8 mouse cellular contexts compared by ENCODE assay signal in the genomic region with DNA sequence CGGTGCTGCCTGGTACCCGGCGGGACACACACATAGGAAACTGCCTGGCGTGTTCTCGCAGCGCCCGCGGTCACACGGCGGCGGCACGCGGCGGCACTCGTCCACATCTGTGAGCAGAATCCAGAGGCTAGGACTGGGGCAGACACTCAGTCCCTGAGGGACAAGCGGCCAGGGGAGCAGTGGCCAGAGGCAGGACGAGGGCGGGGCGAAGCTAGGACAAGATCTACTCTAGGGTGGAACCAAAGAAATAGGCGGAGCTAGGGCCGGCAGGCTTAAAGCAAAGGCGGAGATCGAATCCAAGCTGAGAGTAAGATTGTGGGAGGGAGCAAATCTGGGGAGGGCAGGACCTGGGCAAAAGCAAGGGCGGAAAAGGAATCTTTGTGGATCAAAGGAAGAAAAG. TPM values are rescaled to one million over a fixed set of nuclear protein-coding genes. Genes with fewer than 3 reads are reported as not detected.
DNase-seq lines count a peak whose midpoint lies in the region; ATAC-seq and TF ChIP-seq lines count a peak whose summit lies in the region.

No protein-coding gene starts in this region.

- intact Hi-C loops in gastrocnemius, adult 2 months (cut with DNase I) = no loop called here

- H3K4me2 ChIP-seq in hindbrain, embryonic 14.5 days (replicated peaks) = peak overlapping the region; percentile 44
- peak overlapping the region; percentile 49 for H3K4me2 ChIP-seq in limb, embryonic 15.5 days
- peak overlapping the region; percentile 43 for H3K4me2 ChIP-seq in midbrain, embryonic 16.5 days (ENCODE audit: low read length)

- no peaks in the 10 kb centered on the region for H3K36me3 ChIP-seq in hindbrain, embryonic 14.5 days (replicated peaks; ENCODE audit: control insufficient read depth, insufficient read depth)
- peaks cover 22% of the 10 kb centered on the region for H3K36me3 ChIP-seq in limb, embryonic 15.5 days
- H3K36me3 ChIP-seq in midbrain, embryonic 16.5 days (ENCODE audit: control insufficient read depth, insufficient read depth, low read length) = peaks cover 2% of the 10 kb centered on the region; the same call in 1 of the 2 replicates

- WGBS in hindbrain, embryonic 14.5 days = 2% methylated on average over 24 of the region's 24 CpGs
- WGBS in limb, embryonic 15.5 days = 8% methylated on average over 24 of the region's 24 CpGs
- 4% methylated on average over 24 of the region's 24 CpGs for WGBS in midbrain, embryonic 16.5 days

- H3K27ac ChIP-seq in gastrocnemius, adult 2 months = peak overlapping the region; percentile 82
- H3K27ac ChIP-seq in hindbrain, embryonic 14.5 days = no peak overlapping the region
- H3K27ac ChIP-seq in limb, embryonic 15.5 days = no peak overlapping the region
- H3K27ac ChIP-seq in midbrain, embryonic 16.5 days (ENCODE audit: low read length) = no peak overlapping the region

- ATAC-seq in hindbrain, embryonic 14.5 days (ENCODE audit: low FRiP score) = peak; percentile 21; the same call in 1 of the 2 replicates
- ATAC-seq in limb, embryonic 15.5 days (ENCODE audit: insufficient number of reproducible peaks, low FRiP score, low TSS enrichment, low read depth) = no peak
- ATAC-seq in midbrain, embryonic 16.5 days = 0 out of 2 replicates have a peak, but pooled peaks have one; percentile 30

- peak; percentile 62 to 73 for DNase-seq in urinary bladder, adult 18-20 months (ENCODE audit: low spot score in 2 of 2)
- no peak for DNase-seq in urinary bladder, postnatal 10 days (ENCODE audit: low spot score)
- DNase-seq in gastrocnemius, adult 2 months = peak; percentile 92
- no peak for DNase-seq in hindbrain, embryonic 14.5 days (ENCODE audit: low spot score)
- no peak for DNase-seq in right cerebral cortex, postnatal 25 days
- DNase-seq in thymus, postnatal 25 days = no peak

- H3K9ac ChIP-seq in hindbrain, embryonic 14.5 days = 0 out of 2 replicates have a peak overlapping the region, but pooled peaks have one; percentile 44
- peak overlapping the region; percentile 21; the same call in 1 of the 2 replicates for H3K9ac ChIP-seq in limb, embryonic 15.5 days
- peak overlapping the region; percentile 39; the same call in 1 of the 2 replicates for H3K9ac ChIP-seq in midbrain, embryonic 16.5 days (ENCODE audit: low read depth, low read length)

- peaks cover 77% of the 10 kb centered on the region for H3K27me3 ChIP-seq in hindbrain, embryonic 14.5 days (ENCODE audit: control insufficient read depth, insufficient read depth, low read length)
- peaks cover 64% of the 10 kb centered on the region for H3K27me3 ChIP-seq in limb, embryonic 15.5 days
- H3K27me3 ChIP-seq in midbrain, embryonic 16.5 days (ENCODE audit: control insufficient read depth, insufficient read depth, low read depth, low read length) = peaks cover 55% of the 10 kb centered on the region

- no peaks in the 10 kb centered on the region for H3K9me3 ChIP-seq in hindbrain, embryonic 14.5 days (ENCODE audit: control insufficient read depth, low read length)
- no peaks in the 10 kb centered on the region for H3K9me3 ChIP-seq in limb, embryonic 15.5 days
- H3K9me3 ChIP-seq in midbrain, embryonic 16.5 days (replicated peaks; ENCODE audit: control insufficient read depth, low read length, poor library complexity, severe bottlenecking) = no peaks in the 10 kb centered on the region

- H3K4me3 ChIP-seq in gastrocnemius, adult 2 months = peak overlapping the region; percentile 66
- peak overlapping the region; percentile 17; the same call in 1 of the 2 replicates for H3K4me3 ChIP-seq in hindbrain, embryonic 14.5 days (replicated peaks; ENCODE audit: low read length)
- peak overlapping the region; percentile 27 for H3K4me3 ChIP-seq in limb, embryonic 15.5 days
- H3K4me3 ChIP-seq in midbrain, embryonic 16.5 days (ENCODE audit: low read depth, low read length) = peak overlapping the region; percentile 21

- H3K4me1 ChIP-seq in hindbrain, embryonic 14.5 days (replicated peaks; ENCODE audit: control insufficient read depth, insufficient read depth, low read length) = 0 out of 2 replicates have a peak, but pooled peaks cover 3% of the 10 kb centered on the region
- H3K4me1 ChIP-seq in limb, embryonic 15.5 days = peaks cover 35% of the 10 kb centered on the region
- peaks cover 19% of the 10 kb centered on the region for H3K4me1 ChIP-seq in midbrain, embryonic 16.5 days (ENCODE audit: control insufficient read depth, insufficient read depth, low read length)

- no peak for TF ChIP-seq CTCF in gastrocnemius, adult 2 months (IDR thresholded peaks at IDR 0.05)

RNA-seq across cellular contexts. Expression of a gene that starts 11.8 kb away (rescaled TPM):
- 10 to 100 TPM; 48.0 to 81.2 TPM for total RNA-seq in gastrocnemius, adult 2 months (2021)
- 10.4 TPM in 2 replicates for polyA plus RNA-seq in hindbrain, embryonic 14.5 days (2014; fragmentation: Nextera tagmentation; extraction: Ambion mirVana)
- 66.0 and 74.2 TPM in 2 replicates for polyA plus RNA-seq in limb, embryonic 15.5 days (2015; fragmentation: Nextera tagmentation; extraction: Ambion mirVana)
- 14.1 and 14.3 TPM in 2 replicates for polyA plus RNA-seq in midbrain, embryonic 16.5 days (2015; fragmentation: Nextera tagmentation; extraction: Ambion mirVana)

RNA-seq across cellular contexts. Expression of a gene that starts 30.1 kb away (rescaled TPM):
- total RNA-seq in gastrocnemius, adult 2 months (2021) = 1 to 10 TPM; 2.3 to 2.8 TPM
- 30.6 and 34.6 TPM in 2 replicates for polyA plus RNA-seq in hindbrain, embryonic 14.5 days (2014; fragmentation: Nextera tagmentation; extraction: Ambion mirVana)
- polyA plus RNA-seq in limb, embryonic 15.5 days (2015; fragmentation: Nextera tagmentation; extraction: Ambion mirVana) = 33.6 and 36.4 TPM in 2 replicates
- polyA plus RNA-seq in midbrain, embryonic 16.5 days (2015; fragmentation: Nextera tagmentation; extraction: Ambion mirVana) = 47.4 and 55.1 TPM in 2 replicates

RNA-seq across cellular contexts. Expression of a gene that starts 31.5 kb away (rescaled TPM):
- total RNA-seq in gastrocnemius, adult 2 months (2021) = not detected
- polyA plus RNA-seq in hindbrain, embryonic 14.5 days (2014; fragmentation: Nextera tagmentation; extraction: Ambion mirVana) = not detected in 2 replicates
- 0.31 and 0.67 TPM in 2 replicates for polyA plus RNA-seq in limb, embryonic 15.5 days (2015; fragmentation: Nextera tagmentation; extraction: Ambion mirVana)
- not detected in 2 replicates for polyA plus RNA-seq in midbrain, embryonic 16.5 days (2015; fragmentation: Nextera tagmentation; extraction: Ambion mirVana)

Comparison
In these comparisons a context has a peak if more than half of its experiments do, and no peak if none do; other contexts are left out.
1. DNase-seq: peak in urinary bladder, adult 18-20 months (2 of 2) and gastrocnemius, adult 2 months (single experiment); none in urinary bladder, postnatal 10 days (single experiment), hindbrain, embryonic 14.5 days (single experiment), right cerebral cortex, postnatal 25 days (single experiment) and thymus, postnatal 25 days (single experiment).
2. Peak in every context shown above with its lines, with median percentiles within 50 percentile points of each other: H3K4me3 ChIP-seq, H3K4me2 ChIP-seq and H3K9ac ChIP-seq.